Mouse (Mus musculus) monocyte, adult 59 days (primary cell): ENCODE measurements around the gene Themis2. TPM values are rescaled to one million over a fixed set of nuclear protein-coding genes. Genes with fewer than 3 reads are reported as not detected.

Source experiments
- total RNA-seq, 2 experiments: library from RNA; stranded (reverse); gene quantifications; one replicate each; pipeline ENCODE4 v1.2.4; 2023

Themis2 gene
- total RNA-seq: 100 to 1,000 TPM; 327 to 352 TPM

GRCm38 (mm10) chr4:132796196-132796886 is at the start of gene Themis2:
Themis2 (minus strand) TSS chr4:132796387.

GRCm38 (mm10) chr4:132842970-132843704 is 47.0 kb upstream of the Themis2 start, which contains the start of gene Ppp1r8:
Ppp1r8 (minus strand) TSS chr4:132843169.

GRCm38 (mm10) chr4:132767914-132768876 is 28.0 kb downstream of the Themis2 start, which contains the start of gene Rpa2:
Rpa2 (plus strand) TSS chr4:132768332.

GRCm38 (mm10) chr4:132756974-132757373 is 39.2 kb downstream of the Themis2 start, which contains the start of gene Smpdl3b:
Smpdl3b (minus strand) TSS chr4:132757252.

GRCm38 (mm10) chr4:132732148-132732684 is 64.0 kb downstream of the Themis2 start, which contains the start of gene Xkr8:
Xkr8 (minus strand) TSS chr4:132732546.

Other genes starting within 250 kb of the Themis2 start
- gene Ptafr, start 232.3 kb downstream of the Themis2 start, total RNA-seq: 10 to 100 TPM; 52.8 to 55.1 TPM
- gene Eya3, start 157.4 kb downstream of the Themis2 start, total RNA-seq: 10 to 100 TPM; 32.9 to 39.3 TPM
- gene Xkr8, start 63.8 kb downstream of the Themis2 start, total RNA-seq: 1 to 10 TPM; 3.6 to 5.0 TPM
- 10 to 100 TPM; 48.7 to 50.5 TPM for gene Smpdl3b, start 39.1 kb downstream of the Themis2 start, total RNA-seq
- gene Rpa2, start 28.1 kb downstream of the Themis2 start, total RNA-seq: 10 to 100 TPM; 13.5 to 15.9 TPM
- gene Ppp1r8, start 46.8 kb upstream of the Themis2 start, total RNA-seq: 10 to 100 TPM; 28.0 to 33.1 TPM
- gene Stx12, start 88.1 kb upstream of the Themis2 start, total RNA-seq: 10 to 100 TPM; 30.3 to 33.6 TPM
- 10 to 100 TPM; 28.9 to 30.0 TPM for gene Fam76a, start 126.2 kb upstream of the Themis2 start, total RNA-seq
- gene Fgr, start 177.7 kb upstream of the Themis2 start, total RNA-seq: 100 to 1,000 TPM; 473 to 506 TPM
- 10 to 100 TPM; 13.3 to 17.4 TPM for gene Ahdc1, start 214.9 kb upstream of the Themis2 start, total RNA-seq